Mouse (Mus musculus): ENCODE measurements around the gene Micall1.

The Micall1 gene

GRCm38 (mm10) chr15:79108421-79109320 is at the start of gene Micall1:
TSS of gene Micall1 (plus strand) at chr15:79108898.
- DNase-seq, result peak; percentile 71

GRCm38 (mm10) chr15:79060887-79061565 is 47.7 kb upstream of the Micall1 start:
- DNase-seq, result no peak

- DNase-seq, result peak; percentile 96
These were observed 46.1 kb upstream of the Micall1 start, which contains the start of gene Ankrd54 for GRCm38 (mm10) chr15:79062376-79063159. TSS of gene Ankrd54 (minus strand) at chr15:79062893.

GRCm38 (mm10) chr15:79063160-79063740 is 45.4 kb upstream of the Micall1 start:
- no peak for DNase-seq

GRCm38 (mm10) chr15:79065086-79065770 is 43.5 kb upstream of the Micall1 start:
- no peak for DNase-seq

- DNase-seq, result no peak
These were observed 42.4 kb upstream of the Micall1 start for GRCm38 (mm10) chr15:79066276-79066675.

- DNase-seq, result no peak
These were observed 41.1 kb upstream of the Micall1 start for GRCm38 (mm10) chr15:79067631-79068030.

GRCm38 (mm10) chr15:79068416-79068815 is 40.3 kb upstream of the Micall1 start:
- no peak for DNase-seq

GRCm38 (mm10) chr15:79071117-79072039 is 37.3 kb upstream of the Micall1 start:
- peak; percentile 57 for DNase-seq

- DNase-seq, result no peak
These were observed 34.9 kb upstream of the Micall1 start for GRCm38 (mm10) chr15:79073752-79074151.

- DNase-seq, result no peak
These were observed 34.3 kb upstream of the Micall1 start for GRCm38 (mm10) chr15:79074446-79074845.

GRCm38 (mm10) chr15:79074913-79075532 is 33.7 kb upstream of the Micall1 start, which contains the start of gene Eif3l:
TSS of gene Eif3l (plus strand) at chr15:79075179.
- peak; percentile 78 for DNase-seq

GRCm38 (mm10) chr15:79075658-79076365 is 32.9 kb upstream of the Micall1 start:
- no peak for DNase-seq

- no peak for DNase-seq
These were observed 29.1 kb upstream of the Micall1 start for GRCm38 (mm10) chr15:79079567-79079966.

- no peak for DNase-seq
These were observed 16.4 kb upstream of the Micall1 start for GRCm38 (mm10) chr15:79092284-79092683.

- DNase-seq, result no peak
These were observed 15.4 kb upstream of the Micall1 start for GRCm38 (mm10) chr15:79093083-79093839.

GRCm38 (mm10) chr15:79095483-79095882 is 13.2 kb upstream of the Micall1 start:
- no peak for DNase-seq

- DNase-seq, result no peak
These were observed 12.1 kb upstream of the Micall1 start for GRCm38 (mm10) chr15:79096556-79096955.

GRCm38 (mm10) chr15:79097135-79097534 is 11.6 kb upstream of the Micall1 start:
- DNase-seq, result no peak
